Mouse (Mus musculus) stomach, embryonic 16.5 days (tissue): ENCODE measurements around the gene Myl12a. TPM values are rescaled to one million over a fixed set of nuclear protein-coding genes. Genes with fewer than 3 reads are reported as not detected.

Experiments used
- ATAC-seq: fragments of 200-750 bp; cut with Nextera tagmentation; 2 replicates; pipeline ENCODE4 v1.8.0; 2017; ENCODE audit warnings: moderate number of reproducible peaks, moderate TSS enrichment; ENCODE audit not compliant: insufficient read depth, low FRiP score
- H3K27ac ChIP-seq: fragments of 300-500 bp; sonication (generic); 2 replicates; pipeline ENCODE4 v1.5.1; 2014; ENCODE audit warnings: low read length
- H3K27me3 ChIP-seq: fragments of 300-500 bp; sonication (generic); 2 replicates; pipeline ENCODE4 v1.6.1; 2014; ENCODE audit warnings: low read length, control low read depth, mixed read lengths; ENCODE audit not compliant: control insufficient read depth, insufficient read depth
- H3K36me3 ChIP-seq: fragments of 300-500 bp; sonication (generic); 2 replicates; pipeline ENCODE4 v1.6.1; 2014; ENCODE audit warnings: low read length; ENCODE audit not compliant: control insufficient read depth, insufficient read depth
- H3K4me1 ChIP-seq: fragments of 300-500 bp; sonication (generic); 2 replicates; pipeline ENCODE4 v1.6.1; 2014; ENCODE audit warnings: low read length, control low read depth, mixed read lengths; ENCODE audit not compliant: control insufficient read depth, insufficient read depth
- H3K4me2 ChIP-seq: fragments of 300-500 bp; sonication (generic); 2 replicates; pipeline ENCODE4 v1.6.1; 2014; ENCODE audit warnings: low read depth, low read length, mixed read lengths
- H3K4me3 ChIP-seq: fragments of 300-500 bp; sonication (generic); replicated peaks from 2 replicates; pipeline ENCODE4 v1.5.1; 2014; ENCODE audit warnings: mild to moderate bottlenecking, low read length
- H3K9ac ChIP-seq: fragments of 300-500 bp; sonication (generic); 2 replicates; pipeline ENCODE4 v1.6.1; 2014; ENCODE audit warnings: low read length
- H3K9me3 ChIP-seq: fragments of 300-500 bp; sonication (generic); replicated peaks from 2 replicates; pipeline ENCODE4 v1.6.1; 2016; ENCODE audit warnings: low read length, control low read depth; ENCODE audit not compliant: control insufficient read depth
- WGBS: fragments of 180-500 bp; shearing (Covaris S2); extraction: QIAGEN DNeasy Blood & Tissue Kit; methylation state at CpG from one replicate; pipeline ENCODE4 v1.1.7; 2014; 5-methylcytosine and 5-hydroxymethylcytosine counted together
- polyA plus RNA-seq: library from polyadenylated mRNA; unstranded; fragments of >200 nt; fragmentation: Nextera tagmentation; extraction: Ambion mirVana; gene quantifications from 2 replicates; pipeline ENCODE4 v1.2.1, GENCODE M21; 2015

Gene Myl12a
- polyA plus RNA-seq: 524 and 584 TPM in 2 replicates

GRCm38 (mm10) chr17:71002744-71003094 is at the start of gene Myl12a:
Gene Myl12a (minus strand): TSS chr17:71002878.
- H3K4me3 ChIP-seq: peak within 1 kb of the TSS; percentile 91
- H3K9ac ChIP-seq: peak within 1 kb of the TSS; percentile 97
- peak within 1 kb of the TSS; percentile 100 for H3K27ac ChIP-seq
- H3K4me1 ChIP-seq: peaks cover 31% of the 10 kb centered on the region
- H3K36me3 ChIP-seq: no peaks in the 10 kb centered on the region
- peak; percentile 52; the same call in 1 of the 2 replicates for ATAC-seq
- WGBS: 2% methylated on average over 14 of the region's 14 CpGs
- H3K27me3 ChIP-seq: no peaks in the 10 kb centered on the region
- H3K9me3 ChIP-seq: no peaks in the 10 kb centered on the region
- H3K4me2 ChIP-seq: peak within 1 kb of the TSS; percentile 71

DNA sequence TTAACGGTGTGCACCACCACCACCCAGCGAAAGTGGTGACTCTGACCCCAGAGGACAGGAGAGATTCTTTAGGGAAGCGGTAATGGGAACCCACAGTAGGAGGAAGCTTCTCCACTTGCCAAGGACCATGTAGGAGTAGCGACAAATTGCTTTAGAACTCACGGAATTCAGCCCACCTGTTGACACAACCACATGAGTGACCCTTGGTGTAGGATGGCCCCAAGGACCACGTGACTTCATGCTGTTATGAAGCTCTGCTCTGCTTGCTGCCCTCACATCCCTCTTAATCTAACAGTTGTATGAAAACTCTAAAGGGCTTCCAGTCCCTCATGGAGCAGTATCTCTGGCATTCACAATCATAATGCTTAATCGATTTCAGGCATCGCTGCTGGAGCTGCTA is 46.6 kb upstream of the Myl12a start:
- Histone ChIP-seq H3K4me1 (no peaks in the 10 kb centered on the region), H3K4me2 (no peak overlapping the region), H3K27me3 (no peaks in the 10 kb centered on the region), H3K36me3 (no peaks in the 10 kb centered on the region), H3K9me3 (no peaks in the 10 kb centered on the region), H3K4me3 (no peak overlapping the region), H3K27ac (no peak overlapping the region), H3K9ac (no peak overlapping the region)
- ATAC-seq: no peak
- 87% methylated on average over 8 of the region's 8 CpGs for WGBS

DNA sequence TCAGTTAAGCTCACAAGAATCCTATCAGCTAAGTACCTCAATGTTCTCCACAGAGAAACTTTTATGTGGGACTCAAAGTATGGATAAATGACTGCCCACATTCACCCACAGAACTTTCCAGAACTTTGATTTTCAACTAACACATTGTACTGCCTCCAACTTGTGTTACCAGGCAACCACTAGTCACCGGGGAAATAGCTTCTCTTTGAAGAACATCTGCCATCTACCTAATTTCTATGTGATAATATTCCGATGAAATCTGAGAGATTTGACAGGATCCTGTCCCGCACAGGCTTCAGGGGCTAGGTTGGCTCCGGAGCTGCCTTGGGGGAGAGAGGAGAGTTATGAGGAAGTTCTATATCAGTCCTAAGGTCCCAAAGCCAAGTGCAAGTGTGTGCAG is 44.2 kb upstream of the Myl12a start:
- WGBS: 88% methylated on average over 4 of the region's 4 CpGs
- no peak for ATAC-seq
- Histone ChIP-seq H3K9me3 (no peaks in the 10 kb centered on the region), H3K4me1 (no peaks in the 10 kb centered on the region), H3K4me2 (no peak overlapping the region), H3K27me3 (no peaks in the 10 kb centered on the region), H3K9ac (no peak overlapping the region), H3K27ac (no peak overlapping the region), H3K4me3 (no peak overlapping the region), H3K36me3 (no peaks in the 10 kb centered on the region)

GRCm38 (mm10) chr17:71045591-71045990 is 42.9 kb upstream of the Myl12a start:
- H3K4me1 ChIP-seq: no peaks in the 10 kb centered on the region
- H3K27me3 ChIP-seq: no peaks in the 10 kb centered on the region
- no peaks in the 10 kb centered on the region for H3K36me3 ChIP-seq
- no peaks in the 10 kb centered on the region for H3K9me3 ChIP-seq
- H3K4me3 ChIP-seq: no peak overlapping the region
- ATAC-seq: no peak
- H3K27ac ChIP-seq: no peak overlapping the region
- WGBS: 77% methylated on average over 9 of the region's 9 CpGs
- H3K9ac ChIP-seq: no peak overlapping the region
- H3K4me2 ChIP-seq: no peak overlapping the region

DNA sequence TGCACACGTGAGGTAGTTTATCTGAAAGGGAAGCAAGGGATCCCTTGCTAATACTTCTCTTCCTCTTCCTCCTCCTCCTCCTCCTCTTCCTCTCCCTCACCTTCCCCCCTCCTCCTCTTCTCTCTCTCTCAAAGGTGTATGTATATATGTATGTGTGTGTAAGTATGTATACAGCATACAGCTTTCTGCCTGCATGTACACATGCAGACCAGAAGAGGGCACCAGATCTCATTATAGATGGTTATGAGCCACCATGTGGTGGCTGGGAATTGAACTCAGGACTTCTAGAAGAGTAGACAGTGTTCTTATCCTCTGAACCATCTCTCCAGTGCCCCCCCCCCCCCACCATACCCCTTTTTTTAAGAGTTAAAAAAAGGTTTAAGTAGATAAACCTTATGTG is 40.0 kb upstream of the Myl12a start:
- H3K4me3 ChIP-seq: no peak overlapping the region
- H3K4me1 ChIP-seq: no peaks in the 10 kb centered on the region
- no peaks in the 10 kb centered on the region for H3K27me3 ChIP-seq
- WGBS: 85% methylated on average over 1 of the region's 1 CpGs
- no peak overlapping the region for H3K27ac ChIP-seq
- no peaks in the 10 kb centered on the region for H3K36me3 ChIP-seq
- ATAC-seq: no peak
- H3K4me2 ChIP-seq: no peak overlapping the region
- H3K9me3 ChIP-seq: no peaks in the 10 kb centered on the region
- no peak overlapping the region for H3K9ac ChIP-seq

GRCm38 (mm10) chr17:71040582-71040880 is 37.9 kb upstream of the Myl12a start:
- Histone ChIP-seq H3K4me3 (no peak overlapping the region), H3K36me3 (no peaks in the 10 kb centered on the region), H3K27ac (no peak overlapping the region), H3K9ac (no peak overlapping the region), H3K27me3 (no peaks in the 10 kb centered on the region), H3K9me3 (no peaks in the 10 kb centered on the region), H3K4me1 (no peaks in the 10 kb centered on the region), H3K4me2 (no peak overlapping the region)
- WGBS: 83% methylated on average over 5 of the region's 5 CpGs
- no peak for ATAC-seq

- 40% methylated on average over 12 of the region's 12 CpGs for WGBS
- Histone ChIP-seq H3K4me3 (no peak overlapping the region), H3K36me3 (no peaks in the 10 kb centered on the region), H3K9me3 (no peaks in the 10 kb centered on the region), H3K4me2 (no peak overlapping the region), H3K9ac (no peak overlapping the region), H3K4me1 (no peaks in the 10 kb centered on the region), H3K27ac (no peak overlapping the region), H3K27me3 (no peaks in the 10 kb centered on the region)
- no peak for ATAC-seq
Observed at GRCm38 (mm10) chr17:71039851-71040581, 37.3 kb upstream of the Myl12a start.

DNA sequence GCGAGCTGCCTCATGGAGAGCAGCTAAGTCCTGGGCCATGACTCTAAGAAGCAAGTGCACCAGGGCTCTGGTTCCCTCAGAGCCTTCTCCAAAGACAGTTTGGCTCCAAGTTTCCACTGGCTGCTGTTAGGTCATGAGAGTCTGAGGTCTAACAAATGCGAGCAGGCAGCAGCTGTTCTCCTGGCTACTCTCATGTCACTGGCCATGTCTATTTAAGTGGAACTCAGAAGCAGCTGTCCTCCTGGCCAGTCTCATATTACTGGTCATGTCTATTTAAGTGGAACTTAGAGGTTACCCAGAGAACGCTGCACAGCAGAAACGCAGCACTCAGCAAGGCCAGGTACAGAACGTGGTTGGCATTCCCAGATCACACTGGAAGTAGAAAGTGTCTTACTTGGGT is 36.1 kb upstream of the Myl12a start:
- no peaks in the 10 kb centered on the region for H3K36me3 ChIP-seq
- ATAC-seq: no peak
- no peak overlapping the region for H3K4me3 ChIP-seq
- 60% methylated on average over 5 of the region's 5 CpGs for WGBS
- H3K27me3 ChIP-seq: no peaks in the 10 kb centered on the region
- H3K4me1 ChIP-seq: no peaks in the 10 kb centered on the region
- H3K9me3 ChIP-seq: no peaks in the 10 kb centered on the region
- no peak overlapping the region for H3K27ac ChIP-seq
- no peak overlapping the region for H3K9ac ChIP-seq
- no peak overlapping the region for H3K4me2 ChIP-seq

DNA sequence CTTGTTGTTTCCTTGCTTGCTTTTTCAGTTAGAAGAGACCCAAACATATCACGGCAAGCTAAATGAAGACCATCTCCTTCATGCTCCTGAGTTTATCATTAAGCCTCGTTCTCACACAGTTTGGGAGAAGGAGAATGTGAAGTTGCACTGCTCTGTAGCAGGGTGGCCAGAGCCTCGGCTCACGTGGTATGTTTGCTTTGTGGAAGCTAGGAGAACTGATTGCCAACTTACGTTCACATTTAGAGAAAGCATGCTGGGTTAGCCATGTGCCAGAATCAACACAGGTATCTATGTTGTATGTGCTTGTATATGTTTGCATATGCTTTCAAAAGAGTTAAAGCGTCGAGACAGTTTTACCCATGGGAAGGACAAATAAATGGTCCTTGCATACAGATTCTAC is 34.5 kb upstream of the Myl12a start:
- no peaks in the 10 kb centered on the region for H3K4me1 ChIP-seq
- no peak for ATAC-seq
- no peaks in the 10 kb centered on the region for H3K9me3 ChIP-seq
- H3K27me3 ChIP-seq: no peaks in the 10 kb centered on the region
- no peak overlapping the region for H3K9ac ChIP-seq
- H3K27ac ChIP-seq: no peak overlapping the region
- no peaks in the 10 kb centered on the region for H3K36me3 ChIP-seq
- H3K4me3 ChIP-seq: no peak overlapping the region
- WGBS: 68% methylated on average over 7 of the region's 7 CpGs
- H3K4me2 ChIP-seq: no peak overlapping the region
